Mouse (Mus musculus) embryo, embryonic 11 days (tissue): ENCODE results near the gene Focad.

Experiments
- DNase-seq: peaks from one replicate; pipeline ENCODE4 v3.0.0-alpha.2; 2015

Gene Focad

DNA sequence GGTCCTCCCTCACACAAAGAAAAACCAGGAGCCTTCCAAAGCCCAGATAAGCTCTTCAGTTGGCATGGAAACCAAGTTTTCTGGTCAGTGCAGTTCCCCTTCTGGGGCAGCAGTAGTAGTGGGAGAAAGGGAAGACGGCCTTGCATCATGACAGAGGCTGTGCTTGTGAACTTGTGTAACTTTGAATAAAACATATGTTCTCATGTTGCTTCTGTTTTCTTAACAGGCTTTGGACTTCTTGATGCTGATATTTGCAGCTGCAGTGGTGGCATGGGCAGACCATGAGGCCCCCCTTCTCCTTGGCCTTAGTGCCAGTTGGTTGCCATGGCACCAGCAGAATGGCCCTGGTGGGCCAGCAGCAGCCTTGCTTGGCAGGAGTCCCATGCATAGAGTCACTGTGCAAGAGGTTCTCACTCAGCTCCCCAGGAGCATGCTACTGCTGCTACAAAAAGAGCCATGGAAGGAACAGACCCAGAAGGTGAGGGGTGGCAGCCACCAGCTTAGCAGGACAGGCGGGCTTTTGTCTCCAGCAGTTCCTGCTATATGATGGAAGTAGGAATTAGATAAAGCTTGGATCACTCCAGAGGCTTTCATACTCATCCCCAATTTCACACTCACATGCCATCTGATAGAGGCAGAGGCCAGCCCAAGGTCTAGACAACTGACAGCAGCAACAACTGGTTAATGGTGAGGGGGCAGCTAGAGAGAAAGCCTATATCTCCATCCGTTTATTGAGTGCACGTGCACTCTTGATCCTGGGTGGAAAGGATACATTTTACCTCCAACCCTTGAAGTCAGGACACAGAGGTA lies 312.7 kb downstream of the Focad start:
- DNase-seq = peak; percentile 12

DNA sequence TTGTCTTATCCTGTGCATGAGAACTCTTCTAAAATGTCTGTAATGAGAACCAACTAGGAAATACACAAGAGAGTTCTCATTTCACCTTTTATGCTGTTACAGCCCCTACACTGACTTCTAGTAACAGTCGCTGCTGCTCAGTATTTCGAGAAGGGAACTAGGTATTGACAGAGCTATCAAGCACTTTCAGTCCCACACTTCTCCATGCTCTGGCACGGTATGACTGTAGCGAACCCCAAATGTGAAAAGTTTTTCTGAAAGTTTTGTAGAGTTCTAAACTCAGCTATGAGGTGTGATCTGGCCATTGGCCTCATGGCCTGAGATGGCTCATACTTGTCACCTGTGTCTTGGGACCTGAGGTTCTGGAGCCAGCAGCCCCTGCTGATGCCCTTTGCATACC lies 314.9 kb downstream of the Focad start:
- no peak for DNase-seq

DNA sequence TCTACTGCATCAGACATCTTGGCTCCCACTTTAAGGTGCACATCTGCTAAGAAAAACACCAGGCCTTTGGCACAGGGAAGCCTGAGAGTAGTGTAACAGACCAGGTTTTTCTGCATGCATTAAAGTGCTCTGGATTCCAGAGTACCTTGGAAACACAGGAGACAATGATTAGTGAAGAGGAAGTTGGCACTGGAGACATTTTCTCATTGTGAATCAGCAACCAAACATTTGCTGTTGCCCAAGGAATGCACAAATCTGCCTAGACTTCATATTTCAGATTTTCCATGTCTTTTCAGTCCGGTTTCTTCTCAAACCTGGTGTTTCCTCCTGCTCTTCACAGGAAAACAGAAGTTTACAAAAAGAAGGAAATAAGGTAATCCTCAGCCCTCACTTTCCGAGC lies 317.9 kb downstream of the Focad start:
- DNase-seq = no peak

DNA sequence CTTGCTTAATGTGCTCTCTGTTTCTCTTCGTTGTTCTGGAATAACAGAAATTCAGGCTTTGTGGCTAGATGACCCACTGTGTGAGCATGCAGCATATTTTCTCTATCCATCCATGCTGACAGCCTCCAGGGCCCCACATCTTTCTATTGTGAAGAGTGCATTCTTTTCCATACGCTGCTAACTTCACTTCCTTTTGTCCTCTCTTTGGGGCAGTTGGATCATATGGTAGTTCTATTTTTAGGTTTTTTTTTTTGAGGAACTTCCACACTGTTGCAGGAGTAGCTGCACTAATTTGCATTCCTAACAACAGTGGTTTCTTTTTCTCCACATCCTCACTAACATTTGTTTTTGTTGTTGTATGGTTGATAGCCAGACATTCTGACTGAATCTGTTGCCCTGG lies 320.6 kb downstream of the Focad start:
- DNase-seq = no peak

DNA sequence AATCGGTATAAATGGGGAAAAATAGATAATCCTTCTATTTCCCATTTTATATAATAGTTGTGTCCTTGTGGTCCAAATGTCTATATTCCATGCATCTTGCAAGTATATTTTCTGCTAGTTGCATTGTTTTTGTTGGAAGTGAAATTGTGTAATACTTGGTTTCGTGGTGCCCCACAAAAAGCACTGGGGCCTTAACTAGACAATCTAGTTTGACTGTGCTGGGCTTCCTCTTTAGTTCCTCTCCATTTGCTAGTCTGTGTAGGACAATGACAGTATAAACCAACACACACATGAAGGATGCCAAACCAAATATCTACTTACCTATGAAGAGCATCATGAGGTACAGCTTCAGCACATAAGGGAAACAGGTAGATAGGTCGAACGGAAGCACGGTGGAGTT lies 324.9 kb downstream of the Focad start:
- DNase-seq = no peak

DNA sequence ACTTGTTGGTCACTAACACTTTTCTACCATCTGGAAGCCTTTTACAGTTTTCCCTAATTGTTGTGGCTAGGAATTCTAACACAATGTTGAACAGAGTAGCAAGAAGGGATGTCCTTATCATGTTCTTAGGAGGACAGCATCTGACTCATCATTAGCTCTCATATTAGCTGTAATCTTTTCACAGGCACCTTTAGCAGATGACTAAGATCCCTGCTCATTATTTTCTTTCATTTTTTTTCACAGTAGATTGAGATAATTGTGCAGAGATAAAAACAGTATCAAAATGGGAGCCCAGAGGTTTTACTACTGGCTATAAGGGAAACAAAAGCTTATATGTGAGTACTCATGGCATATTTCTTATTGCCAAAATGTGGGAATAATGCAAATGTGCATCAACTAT lies 330.1 kb downstream of the Focad start:
- DNase-seq = no peak

DNA sequence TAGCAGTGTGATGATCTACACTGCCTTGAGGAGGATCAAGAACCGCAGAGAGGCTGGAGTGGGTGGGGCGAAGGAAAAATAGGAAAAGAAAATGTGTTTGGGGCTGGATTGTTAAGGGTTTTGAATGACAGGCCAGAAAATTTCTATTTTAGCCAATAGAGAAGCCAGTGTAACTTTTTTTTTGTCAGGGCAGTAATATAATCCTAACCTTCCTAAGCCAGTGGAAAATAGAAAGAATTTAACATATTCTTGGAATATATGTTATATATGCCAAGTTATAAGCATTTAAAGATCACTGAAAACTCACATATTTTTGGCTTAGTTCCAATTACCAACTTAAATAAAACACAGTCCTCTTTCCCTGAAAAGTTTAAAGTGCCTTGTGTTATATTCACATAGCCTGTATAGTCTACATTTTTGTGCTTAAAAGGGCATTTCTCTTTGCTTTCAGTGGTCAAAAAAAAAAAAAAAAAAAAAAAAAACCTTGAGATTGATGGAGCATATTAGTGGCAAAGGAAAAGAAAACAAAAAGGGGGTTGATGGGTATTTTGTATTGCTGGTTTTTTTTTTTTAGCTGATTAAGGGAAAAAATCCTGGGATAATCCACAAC lies 333.3 kb downstream of the Focad start:
- no peak for DNase-seq

DNA sequence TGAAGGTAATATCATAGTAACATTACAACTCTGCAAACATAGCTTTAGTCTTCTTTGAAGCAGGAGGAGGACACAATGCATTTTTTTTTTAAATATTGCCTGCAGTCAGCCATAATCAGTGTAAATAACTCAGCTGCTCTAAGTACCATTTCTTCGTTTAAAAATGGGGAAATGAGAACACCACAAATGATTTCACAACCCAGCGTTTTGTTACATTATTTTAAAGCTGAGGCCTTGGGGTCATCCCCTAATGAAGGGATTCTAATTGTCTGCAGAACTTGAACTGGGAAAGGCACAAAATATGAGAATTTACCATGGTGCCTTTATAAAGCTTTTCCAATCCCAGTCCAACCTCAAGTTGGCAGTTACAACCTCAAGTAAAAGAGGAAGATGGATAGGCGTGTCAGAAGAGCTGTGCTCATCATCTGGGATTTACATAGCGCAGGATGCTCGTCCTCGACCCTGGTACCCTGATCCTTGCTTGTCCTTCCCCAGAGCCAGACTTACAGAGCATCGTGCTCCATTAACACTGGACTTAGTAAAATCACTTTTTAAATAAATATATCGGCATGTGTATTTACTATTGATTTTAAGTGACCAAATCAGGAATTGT lies 338.1 kb downstream of the Focad start:
- no peak for DNase-seq

DNA sequence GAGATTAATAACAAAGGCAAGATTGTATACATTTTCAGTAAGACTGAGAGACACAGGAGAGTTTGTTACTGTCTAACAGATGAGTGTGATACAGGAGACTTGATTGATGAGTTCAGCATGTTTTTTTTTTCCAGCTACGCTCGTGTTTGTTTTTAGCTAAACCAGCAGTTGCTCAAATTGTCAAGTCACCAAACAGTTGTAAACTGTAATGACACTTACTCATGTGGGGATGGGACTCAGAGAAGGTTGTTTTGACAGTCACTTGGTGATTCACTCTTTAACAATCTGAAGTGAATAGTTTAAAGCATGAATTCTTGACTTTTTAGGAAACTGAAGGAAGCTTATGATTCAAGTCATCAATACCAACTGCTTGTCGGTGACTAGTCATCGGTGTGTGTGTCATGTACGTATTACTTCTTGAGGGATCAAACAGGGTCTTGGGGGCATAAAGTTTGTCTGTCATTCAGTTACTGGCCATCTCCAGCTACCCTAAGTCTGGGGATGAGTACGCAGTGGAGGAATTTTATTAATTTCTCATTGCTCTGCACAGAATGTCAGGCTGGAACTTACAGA lies 342.2 kb downstream of the Focad start:
- DNase-seq = no peak

DNA sequence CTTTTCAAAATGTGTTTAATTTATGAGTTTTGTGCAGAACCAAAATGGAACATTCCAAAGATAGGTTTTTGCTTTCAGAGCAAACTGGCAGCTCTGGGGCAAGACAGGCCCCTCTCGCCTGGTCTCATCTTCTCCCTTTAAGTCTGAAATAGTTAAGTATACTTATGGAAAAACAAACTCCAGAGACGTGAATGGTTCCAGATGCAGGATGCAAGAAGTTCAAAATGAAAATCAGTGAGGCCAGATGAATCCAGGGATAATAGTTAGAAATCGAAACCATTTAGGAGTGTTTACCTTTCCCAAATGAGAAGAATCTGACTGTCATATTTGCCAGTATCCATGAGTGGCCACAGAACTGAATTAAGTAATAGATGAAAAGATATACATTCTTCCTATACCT lies 342.7 kb downstream of the Focad start:
- DNase-seq = no peak

DNA sequence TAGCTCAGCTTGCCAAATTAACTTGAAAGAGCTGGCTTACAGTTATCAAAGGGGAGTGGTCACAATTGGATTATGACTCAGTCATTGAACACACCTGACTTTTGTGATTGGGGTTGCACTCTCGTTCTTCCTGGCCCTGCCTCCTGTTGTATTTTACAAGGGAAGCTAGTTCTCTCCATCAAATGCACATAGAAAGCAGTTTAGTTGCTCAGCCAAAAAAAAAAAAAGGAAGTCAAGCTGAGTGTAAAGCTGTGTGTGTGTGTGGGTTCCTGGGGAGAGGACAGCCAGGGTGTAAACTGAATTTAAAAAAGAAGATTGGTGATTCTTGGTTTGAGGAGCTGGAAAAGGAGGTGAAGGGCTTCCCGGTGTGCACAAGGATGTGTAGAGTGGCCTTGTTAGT lies 343.5 kb downstream of the Focad start:
- DNase-seq = no peak

DNA sequence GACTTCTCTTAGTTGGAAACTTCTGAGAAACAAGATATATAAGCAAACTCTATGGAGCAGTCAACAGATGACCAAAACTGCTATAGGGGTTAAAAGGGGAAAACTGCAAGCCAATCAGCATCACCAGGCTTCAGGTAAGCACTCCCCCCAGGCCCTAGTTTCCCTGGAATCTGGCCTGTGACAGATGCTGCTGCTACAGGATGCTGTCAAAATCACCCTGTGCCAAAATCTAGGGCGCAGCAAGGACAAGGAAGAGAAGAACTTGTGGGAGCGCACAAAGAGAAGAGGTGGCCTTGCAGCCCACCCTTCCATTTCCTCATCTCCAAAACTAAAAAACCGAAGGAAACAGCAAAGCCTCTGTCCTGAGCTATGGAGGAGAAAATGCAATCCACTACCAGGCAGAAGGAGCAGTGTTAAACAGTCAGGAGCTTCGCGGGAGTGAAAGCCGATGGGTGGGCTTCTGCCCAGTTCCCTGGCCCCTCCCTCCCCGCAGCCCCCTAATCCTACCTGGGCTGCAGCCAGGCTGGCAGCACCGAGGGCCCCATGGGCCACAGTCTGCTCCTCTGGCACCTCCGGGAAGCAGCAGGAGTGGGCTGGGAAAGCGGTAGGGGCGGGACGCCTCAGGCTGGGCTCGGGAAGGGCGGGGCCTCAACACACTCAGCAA lies 344.0 kb downstream of the Focad start, which contains the start of gene Hacd4:
Hacd4 (minus strand) TSS at position 603 of the 664 bp plus-strand sequence.
- DNase-seq = peak; percentile 79

DNA sequence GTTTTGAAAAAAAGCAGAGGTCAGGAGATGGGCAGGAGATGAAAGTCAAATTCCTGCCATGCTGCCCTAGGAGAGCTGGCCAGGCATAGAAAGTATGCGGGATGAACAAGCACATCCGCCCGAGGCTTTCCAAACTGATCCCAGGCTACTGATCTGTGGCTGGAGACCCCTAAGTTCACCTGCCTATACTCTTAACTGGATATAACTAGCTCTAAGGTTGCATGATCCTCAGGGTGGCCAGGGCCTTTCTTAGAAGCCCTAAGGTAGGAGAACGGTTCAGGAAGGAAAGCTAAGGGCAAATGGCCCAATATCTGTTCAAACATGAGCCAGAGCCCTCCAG lies 344.5 kb downstream of the Focad start:
- DNase-seq = no peak

DNA sequence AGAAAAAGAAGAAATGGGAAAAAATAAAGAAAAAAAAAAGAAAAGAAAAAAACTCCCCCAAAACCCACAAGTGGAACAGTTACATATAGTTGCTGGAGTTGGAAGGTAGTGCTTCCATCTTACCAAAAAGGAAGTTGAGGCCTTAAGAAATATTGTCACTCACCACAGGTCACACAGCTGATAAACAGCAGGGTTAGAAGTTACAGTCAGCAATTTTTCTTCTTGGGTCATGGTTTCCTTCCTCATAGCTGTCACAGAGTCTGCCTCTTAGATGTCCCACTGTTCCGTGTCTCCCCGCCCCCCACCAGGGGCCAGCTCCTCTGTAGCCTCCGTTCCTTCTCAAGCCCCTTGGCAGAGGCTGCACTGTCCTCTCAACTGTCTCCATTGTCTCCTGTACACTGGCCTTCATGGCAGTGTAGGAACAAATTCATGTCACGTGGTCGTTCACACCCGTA lies 345.3 kb downstream of the Focad start:
- DNase-seq = no peak

DNA sequence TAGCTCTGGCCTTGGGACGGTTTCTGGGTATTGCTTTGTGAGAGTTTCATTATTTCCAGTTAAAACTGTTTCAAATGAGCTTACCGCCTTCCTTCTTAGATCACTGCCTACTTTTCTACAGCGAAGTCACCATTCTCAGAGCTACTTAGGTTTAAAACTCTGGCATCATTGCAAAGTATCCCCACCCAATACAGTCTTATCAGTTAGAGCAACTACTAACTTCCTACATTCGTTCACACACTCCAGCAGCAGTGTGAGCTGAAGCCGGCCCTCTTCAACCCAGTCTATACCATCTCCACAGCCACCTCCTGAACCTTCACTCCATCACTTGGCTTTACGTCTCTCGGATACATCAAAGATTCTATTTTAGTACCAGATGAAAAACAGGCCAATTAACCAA lies 346.4 kb downstream of the Focad start:
- no peak for DNase-seq

DNA sequence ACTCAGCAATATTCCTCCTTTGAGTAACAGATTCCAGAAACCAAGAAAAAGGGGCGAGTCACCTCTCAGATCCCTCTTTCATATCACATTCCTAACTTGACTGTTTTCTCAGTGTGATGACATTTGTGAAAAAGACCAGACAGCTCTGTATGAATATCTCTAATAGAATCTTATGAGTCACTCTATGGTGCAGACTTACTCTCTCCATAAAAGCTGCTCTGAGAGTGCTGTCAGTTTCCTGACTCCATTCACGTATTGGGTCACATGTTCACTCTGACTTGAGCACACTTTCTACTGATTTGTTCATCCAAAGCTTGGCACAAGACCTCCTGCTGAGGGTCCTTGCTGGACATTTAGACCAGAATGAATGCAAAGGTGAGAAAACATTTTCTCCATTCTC lies 354.5 kb downstream of the Focad start:
- no peak for DNase-seq

DNA sequence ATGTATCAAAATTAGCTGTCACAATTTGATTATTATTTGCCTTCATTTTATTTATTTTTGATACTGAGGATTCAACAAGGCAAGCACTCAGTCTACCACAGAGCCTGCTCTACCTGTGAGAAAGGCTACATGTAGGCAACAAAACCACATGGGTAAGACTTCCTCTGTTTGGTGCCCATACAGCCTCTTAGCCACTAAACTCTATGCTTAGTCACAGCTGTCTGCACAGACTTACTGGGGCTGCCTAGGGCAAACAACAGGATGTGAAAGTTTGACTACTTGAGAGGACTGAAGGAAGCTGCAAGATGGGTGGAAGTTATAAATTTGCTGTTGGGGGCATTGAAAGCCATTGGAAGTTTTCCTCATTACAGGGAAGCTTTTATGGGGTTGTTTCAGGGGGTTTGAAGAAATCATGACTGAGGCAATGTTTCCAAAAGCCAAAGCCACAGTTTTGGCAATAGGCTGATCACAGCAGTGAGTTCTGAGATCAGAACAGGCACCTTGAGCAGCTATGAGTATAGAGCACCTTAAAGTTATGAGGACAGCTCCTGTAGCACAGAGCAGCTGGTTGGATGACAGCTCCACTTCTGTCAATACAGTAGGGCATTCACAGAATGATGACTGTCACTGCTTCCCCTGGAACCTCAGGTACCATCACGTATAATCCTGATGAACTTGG lies 355.8 kb downstream of the Focad start:
- no peak for DNase-seq

DNA sequence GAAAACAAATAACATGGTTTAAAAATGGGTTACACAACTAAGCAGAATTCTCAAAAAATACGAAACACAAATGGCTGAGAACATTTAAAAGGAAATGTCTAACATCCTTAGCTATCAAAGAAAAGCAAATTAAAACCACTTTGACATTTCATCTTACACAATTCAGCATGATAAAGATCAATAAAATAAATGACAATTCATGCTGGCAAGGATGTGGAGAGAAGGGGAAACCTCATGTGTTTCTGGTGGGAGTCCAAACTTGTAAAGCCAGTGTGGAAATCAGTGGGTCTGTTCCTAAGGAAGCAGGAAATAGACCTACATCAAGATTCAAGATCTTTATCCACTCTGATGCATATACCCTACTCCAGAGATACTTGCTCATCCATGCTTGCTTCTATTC lies 363.7 kb downstream of the Focad start:
- no peak for DNase-seq

DNA sequence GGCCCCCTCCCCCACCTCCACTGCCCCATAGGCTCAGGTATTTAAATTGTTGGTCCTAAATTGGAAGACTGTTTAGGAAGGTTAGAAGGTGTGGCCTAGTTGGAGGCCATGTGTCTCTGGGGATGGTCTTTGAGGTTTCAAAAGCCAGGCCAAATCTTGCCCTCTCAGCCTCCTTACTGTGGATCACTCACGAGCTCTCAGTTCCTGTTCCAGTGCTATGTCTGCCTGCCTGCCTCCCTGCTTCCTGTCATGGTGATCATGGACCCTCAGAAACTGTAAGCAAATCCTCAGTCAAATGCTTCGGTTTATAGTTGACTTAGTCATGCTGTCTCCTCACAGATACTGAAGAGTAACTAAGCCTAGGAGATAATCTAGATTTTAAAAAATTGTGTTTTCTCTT lies 364.2 kb downstream of the Focad start:
- no peak for DNase-seq
